Mouse (Mus musculus): ENCODE results near the gene Fgf3.

- TF ChIP-seq EP300 (IDR thresholded peaks at IDR 0.05; ENCODE audit: low read depth) (no peak), CTCF (IDR thresholded peaks at IDR 0.05; ENCODE audit: low read depth) (no peak)
Measured at GRCm38 (mm10) chr7:144867602-144868001, 29.7 kb downstream of the Fgf3 start.
